Mouse (Mus musculus) forebrain, embryonic 15.5 days (tissue): ENCODE measurements around the gene Gm4922. TPM values are rescaled to one million over a fixed set of nuclear protein-coding genes. Genes with fewer than 3 reads are reported as not detected.

ENCODE experiments used
- ATAC-seq: fragments of 200-750 bp; cut with Nextera tagmentation; replicated peaks from 2 replicates; pipeline ENCODE4 v1.8.0; 2017; ENCODE audit warnings: mild to moderate bottlenecking, moderate TSS enrichment, moderate library complexity
- H3K27ac ChIP-seq: fragments of 300-500 bp; sonication (generic); replicated peaks from 2 replicates; pipeline ENCODE4 v1.5.1; 2015; ENCODE audit warnings: mild to moderate bottlenecking, inconsistent platforms
- H3K27me3 ChIP-seq: fragments of 300-500 bp; sonication (generic); 2 replicates; pipeline ENCODE4 v1.6.1; 2015; ENCODE audit warnings: inconsistent platforms
- H3K36me3 ChIP-seq: fragments of 300-500 bp; sonication (generic); 2 replicates; pipeline ENCODE4 v1.6.1; 2015; ENCODE audit warnings: mild to moderate bottlenecking, inconsistent platforms
- H3K4me1 ChIP-seq: fragments of 300-500 bp; sonication (generic); 2 replicates; pipeline ENCODE4 v1.6.1; 2015; ENCODE audit warnings: inconsistent platforms
- H3K4me2 ChIP-seq: fragments of 300-500 bp; sonication (generic); replicated peaks from 2 replicates; pipeline ENCODE4 v1.6.1; 2015; ENCODE audit warnings: mild to moderate bottlenecking, inconsistent platforms
- H3K4me3 ChIP-seq: fragments of 300-500 bp; sonication (generic); 2 replicates; pipeline ENCODE4 v1.5.1; 2015; ENCODE audit warnings: mild to moderate bottlenecking, inconsistent platforms
- H3K9ac ChIP-seq: fragments of 300-500 bp; sonication (generic); replicated peaks from 2 replicates; pipeline ENCODE4 v1.6.1; 2015; ENCODE audit warnings: mild to moderate bottlenecking, inconsistent platforms
- H3K9me3 ChIP-seq: fragments of 300-500 bp; sonication (generic); 2 replicates; pipeline ENCODE4 v1.6.1; 2016; ENCODE audit warnings: inconsistent platforms
- WGBS: fragments of 180-500 bp; shearing (Covaris S2); methylation state at CpG from one replicate; pipeline ENCODE4 v1.1.7; 2015; ENCODE audit warnings: mixed read lengths; 5-methylcytosine and 5-hydroxymethylcytosine counted together
- polyA plus RNA-seq: library from polyadenylated mRNA; unstranded; fragments of >200 nt; fragmentation: Nextera tagmentation; extraction: Ambion mirVana; gene quantifications from 2 replicates; pipeline ENCODE4 v1.2.1, GENCODE M21; 2015

Gm4922 gene
- polyA plus RNA-seq, 1 experiment from 2014 or later = 0.19 TPM

DNA sequence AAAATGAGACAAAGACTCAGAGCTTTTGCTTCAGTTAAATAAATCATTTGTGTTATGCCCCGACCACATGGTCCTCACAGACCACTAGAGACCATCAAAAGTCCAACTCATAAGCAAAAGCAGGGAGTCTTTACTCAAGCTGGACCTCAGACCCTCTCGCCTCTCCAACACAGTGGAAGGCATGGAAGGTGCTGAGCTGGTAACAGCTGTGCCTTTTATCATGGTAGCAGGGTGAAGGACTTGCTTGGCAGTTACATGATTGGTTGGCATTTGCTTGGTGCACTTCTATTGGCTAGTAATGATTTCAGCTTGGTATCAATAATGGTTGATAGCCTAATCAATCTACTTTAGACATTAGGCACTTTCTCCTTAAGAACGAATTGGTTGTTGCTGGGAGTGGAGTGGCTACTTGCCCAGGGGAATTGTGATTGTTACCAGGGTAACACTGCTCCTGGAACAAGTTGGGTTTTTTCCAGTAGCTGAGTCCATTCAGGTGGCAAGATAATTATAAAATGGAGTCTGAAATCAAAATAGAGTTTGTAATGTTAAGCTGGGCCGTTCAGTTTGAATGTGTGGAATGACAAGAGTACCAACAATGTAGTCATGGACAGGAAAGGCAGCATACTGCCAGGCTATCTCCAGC, 13.9 kb downstream of the Gm4922 start:
- ATAC-seq = peak; percentile 63; the same call in 1 of the 2 replicates
- Histone ChIP-seq H3K4me3 (no peak overlapping the region), H3K4me2 (no peak overlapping the region), H3K36me3 (no peaks in the 10 kb centered on the region), H3K27ac (0 out of 2 replicates have a peak overlapping the region, but pooled peaks have one; percentile 23), H3K9ac (no peak overlapping the region), H3K9me3 (no peaks in the 10 kb centered on the region), H3K27me3 (no peaks in the 10 kb centered on the region), H3K4me1 (peaks cover 5% of the 10 kb centered on the region; the same call in 1 of the 2 replicates)
- WGBS = 46% methylated on average over 4 of the region's 4 CpGs

- no peak overlapping the region for H3K4me3 ChIP-seq
- peaks cover 4% of the 10 kb centered on the region; the same call in 1 of the 2 replicates for H3K9me3 ChIP-seq
- no peak overlapping the region for H3K27ac ChIP-seq
- 57% methylated on average over 5 of the region's 5 CpGs for WGBS
- ATAC-seq = no peak
- no peak overlapping the region for H3K9ac ChIP-seq
- peaks cover 5% of the 10 kb centered on the region; the same call in 1 of the 2 replicates for H3K4me1 ChIP-seq
- H3K27me3 ChIP-seq = no peaks in the 10 kb centered on the region
- H3K4me2 ChIP-seq = no peak overlapping the region
- no peaks in the 10 kb centered on the region for H3K36me3 ChIP-seq
Observed at GRCm38 (mm10) chr10:18769909-18770308, 16.7 kb downstream of the Gm4922 start.

- WGBS = 54% methylated on average over 2 of the region's 2 CpGs
- Histone ChIP-seq H3K4me2 (no peak overlapping the region), H3K27ac (no peak overlapping the region), H3K4me1 (no peaks in the 10 kb centered on the region), H3K9me3 (peaks cover 4% of the 10 kb centered on the region; the same call in 1 of the 2 replicates), H3K36me3 (no peaks in the 10 kb centered on the region), H3K9ac (no peak overlapping the region), H3K27me3 (no peaks in the 10 kb centered on the region), H3K4me3 (no peak overlapping the region)
- ATAC-seq = no peak
Observed at GRCm38 (mm10) chr10:18760241-18760640, 26.4 kb downstream of the Gm4922 start.

DNA sequence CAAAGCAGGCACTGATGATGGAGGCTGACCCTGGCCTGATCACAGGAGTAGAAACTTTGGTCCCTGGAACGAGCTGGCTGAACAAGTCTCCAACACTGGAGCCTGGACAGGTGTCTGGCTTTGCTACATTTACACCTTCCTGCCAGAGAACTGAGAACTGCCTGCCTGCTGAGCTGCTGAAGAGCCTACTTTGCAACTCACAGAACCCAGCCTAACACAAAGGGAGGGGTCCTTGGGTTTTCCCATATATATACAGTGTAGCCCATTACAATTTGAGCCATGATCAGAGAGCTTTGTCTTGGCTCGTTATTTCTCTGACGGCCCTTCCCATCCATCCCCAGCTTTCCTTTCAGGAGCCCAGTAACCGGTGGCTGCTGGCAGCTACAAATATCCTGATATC, 36.5 kb downstream of the Gm4922 start:
- Histone ChIP-seq H3K4me3 (no peak overlapping the region), H3K27ac (no peak overlapping the region), H3K9ac (no peak overlapping the region), H3K4me2 (no peak overlapping the region), H3K9me3 (no peaks in the 10 kb centered on the region), H3K27me3 (no peaks in the 10 kb centered on the region), H3K36me3 (no peaks in the 10 kb centered on the region), H3K4me1 (no peaks in the 10 kb centered on the region)
- WGBS = 64% methylated on average over 4 of the region's 4 CpGs
- ATAC-seq = no peak

GRCm38 (mm10) chr10:18743286-18744142, 43.1 kb downstream of the Gm4922 start, which contains the start of gene Arfgef3:
Gene Arfgef3 (minus strand): TSS chr10:18743949.
- Histone ChIP-seq H3K4me3 (peak within 1 kb of the TSS; percentile 83), H3K36me3 (no peaks in the 10 kb centered on the region), H3K9me3 (no peaks in the 10 kb centered on the region), H3K27me3 (no peaks in the 10 kb centered on the region), H3K27ac (peak within 1 kb of the TSS; percentile 83), H3K9ac (peak within 1 kb of the TSS; percentile 80), H3K4me1 (peaks cover 17% of the 10 kb centered on the region), H3K4me2 (peak within 1 kb of the TSS; percentile 62)
- under 1% methylated on average over 50 of the region's 50 CpGs for WGBS
- ATAC-seq = peak; percentile 85

DNA sequence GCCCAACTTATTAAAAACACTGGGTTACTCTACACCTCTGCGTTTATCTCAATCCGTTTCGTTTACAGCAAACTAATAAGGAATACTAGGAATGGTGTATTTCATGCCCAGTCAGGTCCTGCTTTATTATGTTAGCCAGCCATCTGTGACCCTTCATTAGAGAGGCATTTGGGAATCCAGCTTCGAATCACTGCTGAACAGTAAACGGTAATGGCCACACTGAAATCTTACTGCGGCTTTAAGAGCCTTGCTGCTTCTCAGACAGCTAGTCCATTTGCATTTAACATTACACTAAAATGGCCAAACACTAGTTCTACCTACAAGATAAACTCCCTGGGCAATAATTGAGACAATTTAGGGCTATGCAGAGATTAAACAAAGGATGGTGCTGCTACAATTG, 44.5 kb downstream of the Gm4922 start:
- Histone ChIP-seq H3K27me3 (no peaks in the 10 kb centered on the region), H3K27ac (peak overlapping the region; percentile 83), H3K4me1 (peaks cover 17% of the 10 kb centered on the region), H3K4me2 (peak overlapping the region; percentile 62), H3K36me3 (no peaks in the 10 kb centered on the region), H3K9me3 (no peaks in the 10 kb centered on the region), H3K4me3 (peak overlapping the region; percentile 83), H3K9ac (peak overlapping the region; percentile 80)
- ATAC-seq = no peak
- WGBS = 48% methylated on average over 6 of the region's 6 CpGs

GRCm38 (mm10) chr10:18741024-18741423, 45.6 kb downstream of the Gm4922 start:
- Histone ChIP-seq H3K4me1 (peaks cover 17% of the 10 kb centered on the region), H3K27ac (no peak overlapping the region), H3K9ac (no peak overlapping the region), H3K27me3 (no peaks in the 10 kb centered on the region), H3K4me3 (no peak overlapping the region), H3K9me3 (no peaks in the 10 kb centered on the region), H3K4me2 (no peak overlapping the region), H3K36me3 (no peaks in the 10 kb centered on the region)
- ATAC-seq = no peak
- 76% methylated on average over 8 of the region's 8 CpGs for WGBS

Other genes with a start within 250 kb of the Gm4922 start
- gene Hebp2, start 240.7 kb downstream of the Gm4922 start, polyA plus RNA-seq = 5.3 and 6.5 TPM in 2 replicates
- gene Arfgef3, start 42.8 kb downstream of the Gm4922 start, polyA plus RNA-seq = 5.0 TPM in 2 replicates
- 4.1 and 5.4 TPM in 2 replicates for gene Perp, start 58.2 kb upstream of the Gm4922 start, polyA plus RNA-seq
- 2.2 TPM in 2 replicates for gene Tnfaip3, start 228.9 kb upstream of the Gm4922 start, polyA plus RNA-seq